Mouse (Mus musculus) small intestine, adult 10 weeks (tissue): ENCODE results near the gene Tmem63a. TPM values are rescaled to one million over a fixed set of nuclear protein-coding genes. Genes with fewer than 3 reads are reported as not detected.

Experiments used
- polyA plus RNA-seq: library from polyadenylated mRNA; stranded (reverse); fragments of 350-450 nt; fragmentation: Illumina TruSeq; extraction: RNeasy Lipid Tissue Mini Kit (QIAGEN cat#74804); gene quantifications from one replicate; pipeline ENCODE4 v1.2.3, GENCODE M21; 2014; ENCODE audit warnings: low replicate concordance

Gene Tmem63a
- 1.8 TPM for polyA plus RNA-seq

GRCm38 (mm10) chr1:180942166-180943031, at the start of gene Tmem63a:
Tmem63a (plus strand) TSS chr1:180942344.

GRCm38 (mm10) chr1:180892808-180893207, 49.3 kb upstream of the Tmem63a start, which contains the start of gene Lefty2:
Lefty2 (plus strand) TSS chr1:180893108.

GRCm38 (mm10) chr1:180904039-180904814, 37.9 kb upstream of the Tmem63a start, which contains the start of gene Pycr2:
Pycr2 (plus strand) TSS chr1:180904293.

GRCm38 (mm10) chr1:180934467-180935419, 7.4 kb upstream of the Tmem63a start, which contains the start of gene Lefty1:
Lefty1 (plus strand) TSS chr1:180935022.

GRCm38 (mm10) chr1:181020756-181021487, 78.8 kb downstream of the Tmem63a start, which contains the start of gene Ephx1:
Ephx1 (minus strand) TSS chr1:181020904.

Other genes starting within 250 kb of the Tmem63a start
- not detected for gene Mixl1, start 245.3 kb upstream of the Tmem63a start, polyA plus RNA-seq
- 54.5 TPM for gene Acbd3, start 216.3 kb upstream of the Tmem63a start, polyA plus RNA-seq
- gene H3f3a, start 128.4 kb upstream of the Tmem63a start, polyA plus RNA-seq: 1,891 TPM
- 17.6 TPM for gene Sde2, start 91.2 kb upstream of the Tmem63a start, polyA plus RNA-seq
- not detected for gene Lefty2, start 49.2 kb upstream of the Tmem63a start, polyA plus RNA-seq
- 0.63 TPM for gene Pycr2, start 38.1 kb upstream of the Tmem63a start, polyA plus RNA-seq
- gene Lefty1, start 7.3 kb upstream of the Tmem63a start, polyA plus RNA-seq: not detected
- 45.4 TPM for gene Ephx1, start 78.6 kb downstream of the Tmem63a start, polyA plus RNA-seq
- gene 9130409I23Rik, start 108.9 kb downstream of the Tmem63a start, polyA plus RNA-seq: 3.5 TPM
- gene Nvl, start 201.9 kb downstream of the Tmem63a start, polyA plus RNA-seq: 22.7 TPM
- 496 TPM for gene Cnih4, start 202.3 kb downstream of the Tmem63a start, polyA plus RNA-seq